Mouse (Mus musculus): ENCODE measurements around the gene Glb1l2.

GRCm38 (mm10) chr9:26805935-26806666 lies at the start of gene Glb1l2:
- no peak for TF ChIP-seq CTCF (IDR thresholded peaks at IDR 0.05; ENCODE audit: borderline replicate concordance, insufficient read depth, low read length)
- no peak for TF ChIP-seq POLR2A (IDR thresholded peaks at IDR 0.05; ENCODE audit: low read depth, low read length)

Data from embryonic fibroblast, embryonic 13.5 days (primary cell).